Mouse (Mus musculus): Measurements from ENCODE around the gene Grap. TPM values are rescaled to one million over a fixed set of nuclear protein-coding genes. Genes with fewer than 3 reads are reported as not detected.
A peak's percentile ranks its signal among the peaks of the same experiment; 100 is the strongest.
"Not testable (repeated sequence)": the region's sequence is repeated elsewhere in the genome, so short reads cannot be mapped to it uniquely, and the experiment has no call there.

The Grap gene
- 10 to 100 TPM; 11.4 to 13.0 TPM for total RNA-seq (2021)

DNA sequence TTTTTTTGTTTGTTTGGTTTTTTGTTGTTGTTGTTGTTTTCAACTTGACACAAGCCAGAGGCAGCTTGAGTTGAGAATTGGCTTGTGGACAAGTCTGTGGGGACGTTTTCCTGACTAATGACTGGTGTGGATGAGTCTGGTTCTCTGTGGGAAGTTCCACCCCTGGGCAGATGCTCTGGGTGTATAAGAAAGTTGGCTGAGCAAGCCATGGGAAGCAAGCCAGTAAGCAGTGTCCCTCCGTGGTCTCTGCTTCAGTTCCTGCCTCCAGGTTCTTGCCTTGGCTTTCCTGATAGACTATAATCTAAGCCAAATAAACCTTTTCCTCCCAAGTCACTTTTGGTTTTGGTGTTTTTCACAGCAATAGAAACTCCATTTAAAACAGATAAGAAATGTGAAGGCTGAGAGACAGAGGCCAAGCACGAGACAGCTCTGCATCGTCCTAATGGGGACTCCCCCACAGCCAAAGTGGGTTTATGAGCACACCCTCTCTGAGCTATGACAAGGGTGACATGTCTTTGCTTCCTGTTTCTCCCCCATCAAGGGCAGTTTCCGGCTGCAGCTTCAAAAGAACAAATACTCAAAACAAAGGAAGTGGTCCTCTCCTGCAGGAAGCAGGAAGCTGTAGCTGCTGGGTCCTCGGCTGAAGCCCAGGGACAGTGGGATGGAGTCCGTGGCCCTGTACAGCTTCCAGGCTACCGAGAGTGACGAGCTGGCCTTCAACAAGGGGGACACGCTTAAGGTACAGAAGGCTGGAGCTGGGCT is at the start of gene Grap:
TSS of gene Grap (plus strand) at position 580 of the 762 bp plus-strand sequence.
- peak; percentile 33 for DNase-seq (ENCODE audit: low spot score)
- intact Hi-C loops (cut with DNase I) = no loop called here

DNA sequence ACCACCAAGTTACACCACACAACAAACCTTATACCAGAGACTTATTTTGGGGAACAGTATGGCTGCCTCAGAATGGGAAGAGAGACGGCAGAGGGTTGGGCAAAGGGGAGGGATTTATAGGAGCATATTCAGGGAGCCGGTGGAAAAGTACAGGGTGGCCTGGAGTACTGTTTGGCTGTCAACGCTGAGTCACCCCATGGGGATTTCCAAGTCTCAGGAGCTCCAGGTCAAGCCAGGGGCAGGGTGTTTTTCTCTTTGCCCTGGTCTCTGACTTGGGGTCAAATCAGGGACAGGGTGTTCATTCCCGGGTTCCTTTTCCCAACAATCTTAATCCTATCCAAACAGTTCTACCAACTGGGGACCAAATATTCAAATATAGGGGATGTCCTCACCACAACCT is 45.0 kb upstream of the Grap start:
- intact Hi-C loops (cut with DNase I) = no loop called here
- DNase-seq (ENCODE audit: low spot score) = no peak

DNA sequence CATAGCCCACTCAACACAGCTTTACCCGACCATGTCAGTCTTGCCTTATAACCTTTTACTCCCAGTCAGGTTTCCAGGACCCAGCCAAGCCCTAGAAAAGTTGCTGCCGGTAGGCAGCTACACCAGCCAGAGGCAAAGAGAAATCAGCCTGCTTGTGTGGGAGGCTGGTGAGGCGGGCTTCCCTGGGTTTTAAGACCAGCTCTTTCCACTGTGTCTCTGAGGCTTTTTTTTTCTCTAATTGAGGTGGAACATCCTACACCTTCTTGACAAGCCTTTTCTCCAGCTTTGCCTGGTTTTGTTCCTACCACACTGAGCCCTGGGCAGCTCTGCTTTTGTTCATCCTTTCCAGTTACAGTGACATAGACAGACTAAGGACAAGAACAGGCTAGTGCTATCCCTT is 41.9 kb upstream of the Grap start:
- DNase-seq (ENCODE audit: low spot score) = no peak
- intact Hi-C loops (cut with DNase I) = no loop called here

DNA sequence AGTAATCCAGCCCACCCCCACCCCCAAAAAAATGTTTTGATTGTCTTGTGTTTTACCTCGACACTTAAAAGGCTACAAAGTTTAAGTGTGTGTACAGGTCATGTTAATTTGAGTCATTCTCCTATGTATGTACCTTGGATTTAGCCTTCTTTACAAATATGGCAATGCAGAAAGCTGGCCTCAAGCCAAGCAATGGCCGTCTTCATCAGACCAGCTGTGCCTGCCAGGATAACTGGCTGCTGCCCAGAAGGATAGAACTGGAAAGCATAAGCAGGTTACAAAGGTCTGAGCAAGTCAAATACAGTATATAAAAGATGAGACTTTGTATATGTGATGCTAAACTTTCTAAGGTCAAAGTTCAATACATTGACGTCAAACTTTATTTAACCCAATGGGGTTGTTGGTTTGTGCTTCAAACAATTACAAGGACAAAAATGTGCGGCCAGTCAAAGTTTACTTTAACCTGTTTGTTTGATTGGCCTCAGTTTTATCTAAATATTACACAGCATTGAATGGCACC is 40.9 kb upstream of the Grap start:
- DNase-seq (ENCODE audit: low spot score) = no peak
- intact Hi-C loops (cut with DNase I) = no loop called here

DNA sequence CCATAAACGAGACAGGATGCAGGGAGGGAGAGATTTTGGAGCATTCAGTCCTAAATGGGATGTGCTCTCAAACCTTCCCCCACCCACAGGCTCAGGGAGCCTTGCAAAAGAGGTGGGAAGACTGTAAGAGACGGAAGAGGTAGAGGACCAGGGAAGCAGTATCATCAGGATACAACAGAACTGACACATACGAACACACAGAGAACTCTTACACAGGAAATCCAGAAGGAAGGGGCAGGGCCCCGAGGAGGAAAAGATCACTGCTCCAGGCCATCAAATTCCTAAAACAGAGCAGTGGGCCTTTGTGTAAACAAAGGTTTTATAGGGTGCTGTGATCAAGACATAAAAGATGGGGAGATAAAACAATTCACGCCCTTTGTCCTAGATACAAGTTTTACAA is 38.7 kb upstream of the Grap start:
- intact Hi-C loops (cut with DNase I) = no loop called here
- no peak for DNase-seq (ENCODE audit: low spot score)

DNA sequence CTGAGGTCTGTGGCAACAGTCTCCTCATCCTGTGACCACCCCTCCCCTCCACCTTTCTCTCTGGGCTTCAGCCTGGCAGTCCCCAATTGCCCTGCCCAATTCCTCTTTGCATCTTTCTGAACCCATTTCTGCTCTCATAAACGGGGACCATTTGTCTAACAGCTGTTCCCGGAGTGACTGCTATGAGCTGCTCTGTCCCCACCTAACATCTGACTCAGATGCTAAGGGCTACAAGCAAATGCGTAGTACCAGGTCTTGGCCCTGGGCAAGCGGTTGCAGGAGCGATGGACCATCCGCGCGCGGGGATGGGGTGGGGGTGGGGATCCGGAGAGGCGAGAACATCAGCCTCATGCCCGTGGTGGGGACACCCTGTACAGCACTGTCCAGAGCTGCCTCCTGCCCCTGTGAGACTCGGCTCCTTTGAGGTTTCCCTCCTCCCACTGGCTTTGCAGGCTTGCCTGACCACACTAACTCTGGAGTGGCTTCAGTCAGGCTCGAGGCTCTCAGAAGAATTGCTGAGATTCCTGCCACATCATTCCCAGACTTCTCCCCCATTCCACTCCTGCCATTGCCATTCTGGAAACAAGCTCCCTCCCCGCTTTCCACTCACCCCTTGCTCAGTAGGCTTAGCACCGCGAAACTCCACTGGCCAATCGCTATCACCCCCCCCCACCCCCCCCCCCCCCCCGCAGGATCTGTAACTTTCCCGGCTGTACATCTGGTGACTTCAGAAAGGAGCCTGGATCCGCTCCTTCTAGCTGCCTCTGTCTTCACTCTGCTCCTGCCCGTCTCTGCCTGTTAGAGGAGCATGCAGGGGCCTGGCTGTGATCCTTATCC is 37.2 kb upstream of the Grap start:
- no peak for DNase-seq (ENCODE audit: low spot score)

DNA sequence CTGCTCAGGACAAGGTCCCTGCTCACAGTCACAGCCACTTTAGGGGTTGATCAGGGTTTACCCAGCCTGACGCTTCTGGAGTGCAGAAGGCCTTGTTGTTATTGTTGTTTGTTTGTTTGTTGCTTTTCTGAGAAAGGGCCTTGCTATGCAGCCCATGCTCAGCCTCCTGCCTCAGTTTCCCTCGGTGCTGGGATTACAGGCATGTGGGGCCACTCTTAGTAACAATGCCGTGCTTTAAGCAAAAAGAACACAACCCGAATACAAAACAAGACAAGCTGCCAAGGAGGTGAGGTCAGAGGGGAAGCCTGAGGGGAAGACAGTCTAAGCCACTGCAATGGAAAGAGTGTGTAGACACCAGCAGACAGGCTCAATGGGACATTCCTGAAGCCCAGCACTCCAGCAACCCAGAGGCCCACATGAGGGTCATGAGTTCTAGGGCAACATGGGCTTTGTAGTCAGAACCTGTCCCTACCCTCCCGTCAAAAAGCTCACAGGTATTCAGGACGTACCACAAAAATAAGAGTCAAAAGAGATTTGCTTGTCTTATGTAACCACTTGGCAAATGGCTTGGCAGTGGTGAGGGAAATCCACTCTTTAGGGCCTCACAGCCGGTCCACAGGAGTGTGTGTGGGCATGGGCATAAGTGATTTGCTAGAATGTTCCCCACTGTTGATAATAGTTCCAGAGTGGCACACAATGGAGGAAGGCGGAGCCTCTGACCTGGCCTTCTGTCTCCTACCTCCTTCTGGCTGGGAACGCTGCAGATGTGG is 36.4 kb upstream of the Grap start:
- no peak for DNase-seq (ENCODE audit: low spot score)
- intact Hi-C loops (cut with DNase I) = loop anchor here (5.0 kb wide), 1 partner anchor 199 kb away; no protein-coding TSS in a partner anchor

More for the DNA sequence above, 37.2 kb upstream of the Grap start:
- intact Hi-C loops (cut with DNase I) = loop anchor here (5.0 kb wide), 1 partner anchor 199 kb away; no protein-coding TSS in a partner anchor

DNA sequence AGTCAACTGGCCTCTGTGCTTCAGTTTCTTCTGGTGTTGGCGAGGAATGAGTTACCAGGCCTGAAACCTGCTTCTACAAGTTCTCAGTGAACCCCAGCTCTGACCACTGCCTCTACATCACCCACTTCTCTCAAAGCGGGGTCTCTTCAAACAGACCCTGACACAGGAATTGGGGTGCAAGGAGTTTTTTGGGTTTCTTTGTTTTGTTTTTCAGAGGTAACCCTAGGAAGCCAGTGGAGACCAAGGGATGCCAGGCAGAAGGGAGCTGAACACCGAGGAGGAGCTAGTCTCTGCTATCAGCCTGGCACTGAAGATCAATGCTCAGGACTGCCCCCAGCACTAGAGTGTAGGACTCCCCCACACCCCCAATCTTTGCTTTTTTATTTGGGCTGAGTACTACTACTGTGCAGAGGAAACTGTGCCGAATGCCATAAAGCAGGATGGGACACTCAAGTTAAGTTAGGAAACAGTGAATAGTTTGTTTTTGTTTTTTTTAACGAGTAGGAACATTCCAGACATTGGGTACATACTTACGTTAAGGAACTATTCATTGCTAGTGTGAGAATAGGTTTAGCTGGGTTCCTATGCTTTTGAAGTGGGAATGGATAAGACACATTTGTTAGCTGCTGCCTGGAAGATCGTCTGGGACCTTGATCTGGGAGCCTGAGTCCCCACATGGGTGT is 35.6 kb upstream of the Grap start:
- DNase-seq (ENCODE audit: low spot score) = no peak
- intact Hi-C loops (cut with DNase I) = loop anchor here (5.0 kb wide), 1 partner anchor 200 kb away; no protein-coding TSS in a partner anchor

DNA sequence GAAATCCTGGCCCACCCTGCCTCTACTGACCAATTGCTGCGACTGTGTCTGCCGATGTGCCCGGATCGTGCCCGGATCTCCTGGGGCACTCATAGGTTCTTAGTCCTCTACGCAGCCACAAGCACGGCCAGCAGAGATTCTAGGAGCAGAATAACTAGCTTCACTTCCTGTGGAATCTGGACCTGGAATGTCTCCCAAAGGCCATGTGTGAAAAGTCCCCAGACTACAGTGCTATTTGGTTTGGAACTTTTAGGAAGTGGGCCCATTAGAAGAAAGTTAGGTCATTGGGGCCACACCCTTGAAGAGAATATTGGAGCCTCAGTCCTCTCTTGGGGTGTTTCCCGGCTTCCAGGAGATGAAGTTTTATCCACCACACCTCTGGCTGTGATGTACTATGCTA is 34.9 kb upstream of the Grap start:
- intact Hi-C loops (cut with DNase I) = loop anchor here (2.0 to 5.0 kb wide), 2 partner anchors 39 to 201 kb away; partner anchors contain the start of gene Epn2
- peak; percentile 52 for DNase-seq (ENCODE audit: low spot score)

DNA sequence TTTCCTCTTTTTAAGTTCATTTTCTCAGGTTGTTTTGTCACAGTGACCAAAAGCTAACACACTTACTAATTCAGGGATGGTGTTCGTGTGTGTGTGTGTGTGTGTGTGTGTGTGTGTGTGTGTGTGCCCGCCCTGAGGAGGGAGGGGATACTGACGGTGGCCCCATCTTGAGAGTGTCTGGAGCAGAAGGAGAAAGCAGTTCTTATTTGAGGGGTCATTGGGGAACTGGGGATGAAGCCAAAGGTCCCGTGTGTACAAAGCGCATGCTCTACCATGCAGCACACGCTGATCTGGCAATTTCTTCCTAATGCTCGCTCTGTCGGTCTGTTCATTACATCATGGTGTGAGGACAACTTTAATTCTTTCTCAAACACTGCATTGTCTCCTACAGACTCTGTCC is 34.5 kb upstream of the Grap start:
- no peak for DNase-seq (ENCODE audit: low spot score)
- intact Hi-C loops (cut with DNase I) = loop anchor here (2.0 to 5.0 kb wide), 2 partner anchors 40 to 201 kb away; partner anchors contain the start of gene Epn2

DNA sequence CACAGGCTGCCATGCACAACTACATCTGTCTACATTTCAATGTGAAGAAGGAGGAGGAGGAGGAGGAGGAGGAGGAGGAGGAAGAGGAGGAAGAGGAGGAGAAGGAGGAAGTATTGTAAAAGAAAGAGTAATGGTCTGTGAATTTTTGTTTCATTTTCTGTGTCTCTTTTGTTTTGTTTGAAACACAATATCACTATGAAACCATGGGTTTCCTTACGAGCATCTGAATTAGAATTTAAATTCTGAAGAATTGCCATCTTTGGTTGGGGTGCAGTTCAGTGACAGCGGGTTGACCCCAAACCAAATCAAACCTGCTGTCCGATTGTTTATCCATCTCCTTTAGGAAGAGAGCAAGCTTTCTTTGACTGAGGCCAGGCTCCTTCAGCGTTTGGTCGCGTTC is 33.7 kb upstream of the Grap start:
- DNase-seq (ENCODE audit: low spot score) = no peak
- intact Hi-C loops (cut with DNase I) = loop anchor here (2.0 to 5.0 kb wide), 2 partner anchors 41 to 202 kb away; partner anchors contain the start of gene Epn2

DNA sequence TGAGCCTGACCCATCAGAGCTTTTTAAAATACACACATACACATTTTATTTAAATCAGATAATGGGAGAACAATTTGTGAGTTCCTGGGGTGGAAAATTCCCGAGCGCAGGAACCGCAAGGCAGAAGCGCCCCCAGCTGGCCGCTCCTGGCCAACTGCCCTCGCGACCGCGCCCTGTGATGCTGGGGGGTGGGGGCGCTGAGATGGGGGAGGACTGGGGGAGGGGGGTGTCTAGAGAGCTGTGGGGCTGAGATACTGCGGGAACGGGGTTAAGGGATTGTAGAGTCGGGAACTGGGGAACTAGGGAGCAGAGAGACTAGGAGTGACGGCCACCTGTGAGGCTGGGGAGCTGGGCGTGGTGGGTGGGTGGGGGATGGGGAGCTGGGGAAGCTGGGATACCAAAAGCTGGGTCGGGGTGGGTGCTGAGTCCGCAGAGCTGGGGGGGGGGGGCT is 33.2 kb upstream of the Grap start:
- peak; percentile 63 for DNase-seq (ENCODE audit: low spot score)
- intact Hi-C loops (cut with DNase I) = loop anchor here (2.0 to 10.0 kb wide), 4 partner anchors 41 to 445 kb away; partner anchors contain the start of genes Epn2 and Usp22

DNA sequence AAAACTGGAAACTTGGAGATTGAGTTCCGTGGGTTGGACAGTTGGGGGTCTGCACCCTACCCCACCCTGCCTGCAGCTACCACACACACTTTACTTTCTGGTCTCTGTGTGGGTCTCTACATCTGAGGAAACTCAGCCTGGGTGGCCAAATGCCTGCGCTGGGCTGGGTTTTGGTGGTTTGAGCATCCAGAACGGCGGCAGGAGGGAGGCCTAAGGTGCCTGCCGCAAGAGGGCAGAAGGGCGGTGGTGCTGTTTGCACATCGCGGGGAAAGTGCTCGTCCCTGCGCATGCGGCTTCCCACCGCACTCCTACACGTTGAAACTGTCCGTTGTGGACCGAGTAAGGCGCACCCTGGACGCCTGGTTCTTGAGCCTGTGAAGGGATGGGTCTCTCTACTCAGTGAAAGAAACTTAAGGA is 32.8 kb upstream of the Grap start:
- peak; percentile 79 for DNase-seq (ENCODE audit: low spot score)

DNA sequence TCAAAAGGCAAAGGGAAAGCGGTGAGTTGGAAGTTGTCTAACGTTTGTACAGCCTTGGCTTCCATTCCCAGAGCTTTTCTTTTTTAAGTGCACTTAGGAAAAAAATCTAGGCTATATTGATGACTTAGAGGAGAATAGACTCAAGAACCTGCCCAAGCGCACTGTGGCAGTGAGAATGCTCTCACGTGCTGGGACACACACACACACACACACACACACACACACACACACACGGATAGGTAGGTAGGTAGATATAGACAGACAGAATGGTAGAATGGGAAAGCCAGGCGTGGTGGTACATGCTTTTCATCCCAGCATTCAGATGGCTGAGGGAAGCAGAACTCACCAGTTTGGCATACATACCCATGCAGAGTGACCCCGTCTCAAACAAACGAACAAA is 32.3 kb upstream of the Grap start:
- no peak for DNase-seq (ENCODE audit: low spot score)
- intact Hi-C loops (cut with DNase I) = loop anchor here (2.0 to 10.0 kb wide), 2 partner anchors 114 to 446 kb away; partner anchors contain the start of gene Usp22

More for the DNA sequence above, 32.8 kb upstream of the Grap start:
- intact Hi-C loops (cut with DNase I) = loop anchor here (2.0 to 10.0 kb wide), 2 partner anchors 113 to 445 kb away; partner anchors contain the start of gene Usp22

DNA sequence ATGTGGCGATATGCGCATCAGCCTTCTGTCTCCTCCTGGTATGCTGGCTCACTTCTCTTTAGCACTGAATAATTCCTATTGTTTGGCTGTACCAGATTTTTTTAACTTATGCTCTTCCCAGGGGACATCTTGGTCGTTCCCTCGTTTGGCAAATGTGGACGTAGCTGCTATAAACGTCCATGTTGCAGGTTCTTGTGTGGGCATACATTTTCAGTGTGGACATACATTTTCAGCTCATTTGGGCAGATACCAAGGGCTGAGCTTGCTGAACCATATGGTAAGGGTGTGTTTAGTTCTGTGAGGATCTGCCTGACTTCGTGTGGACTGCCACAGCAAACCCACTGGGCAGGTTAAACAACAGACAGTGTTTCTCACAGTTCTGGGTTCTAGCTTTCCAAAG is 27.9 kb upstream of the Grap start:
- intact Hi-C loops (cut with DNase I) = loop anchor here (10.0 kb wide), 1 partner anchor 450 kb away; the partner anchor contains the start of gene Usp22
- DNase-seq (ENCODE audit: low spot score) = no peak

DNA sequence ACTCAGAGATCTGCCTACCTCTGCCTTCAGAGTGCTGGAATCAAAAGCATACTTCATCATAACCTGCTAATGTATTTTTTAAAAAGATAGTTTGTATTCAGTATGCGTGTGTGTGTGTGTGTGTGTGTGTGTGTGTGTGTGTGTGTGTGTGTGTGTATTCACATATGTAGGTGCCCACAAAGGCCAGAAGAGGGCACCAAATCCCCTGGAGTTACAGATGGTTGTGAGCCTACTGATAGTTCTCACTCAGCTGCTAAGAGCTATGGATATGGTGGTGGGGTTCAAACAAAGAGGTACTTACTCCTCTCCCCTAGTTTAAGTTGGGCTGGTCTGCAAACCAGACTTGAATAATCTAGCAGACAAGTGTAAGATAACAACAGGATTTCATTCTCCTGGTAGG is 26.6 kb upstream of the Grap start:
- DNase-seq (ENCODE audit: low spot score) = no peak
- intact Hi-C loops (cut with DNase I) = loop anchor here (10.0 kb wide), 1 partner anchor 452 kb away; the partner anchor contains the start of gene Usp22

DNA sequence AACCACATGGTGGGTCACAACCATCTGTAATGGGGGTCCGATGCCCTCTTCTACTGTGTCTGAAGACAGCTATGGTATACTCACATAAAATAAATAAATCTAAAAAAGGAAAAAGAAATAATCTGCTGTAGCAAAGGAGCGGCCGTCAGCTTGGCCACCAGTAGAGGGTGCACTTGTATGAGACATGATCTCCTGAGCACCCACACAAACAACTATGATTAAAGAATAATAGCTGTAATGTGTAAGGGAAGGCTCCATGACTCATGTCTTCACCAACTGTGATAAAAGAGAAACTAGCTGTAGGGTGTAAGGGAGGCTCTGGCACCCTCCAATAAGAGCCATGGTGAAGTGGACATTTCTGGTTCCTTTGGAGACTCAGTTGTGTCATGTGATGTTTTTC is 23.4 kb upstream of the Grap start:
- intact Hi-C loops (cut with DNase I) = loop anchor here (2.0 to 10.0 kb wide), 2 partner anchors 85 to 455 kb away; partner anchors contain the start of gene Usp22
- DNase-seq (ENCODE audit: low spot score) = no peak

DNA sequence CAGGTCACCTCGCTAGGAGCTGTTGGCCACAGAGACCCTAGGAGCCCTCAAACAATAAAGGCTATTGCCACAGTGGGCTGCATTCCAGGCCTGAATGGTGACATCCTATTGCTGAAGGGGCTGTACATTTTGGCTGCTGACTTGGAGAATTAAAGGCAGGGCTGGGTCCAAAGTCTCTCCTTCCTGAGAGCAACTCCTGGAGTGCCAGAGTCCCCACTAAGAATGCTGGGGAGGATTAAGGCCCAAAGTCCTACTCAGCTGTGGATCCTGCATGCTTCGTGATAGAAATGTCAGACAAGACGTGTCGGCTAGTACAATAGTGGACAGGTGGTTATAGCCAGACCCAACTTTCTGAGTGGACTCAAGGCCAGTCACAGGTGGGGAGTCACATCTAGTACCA is 16.8 kb upstream of the Grap start:
- intact Hi-C loops (cut with DNase I); DNase-seq (ENCODE audit: low spot score): not testable (repeated sequence)

DNA sequence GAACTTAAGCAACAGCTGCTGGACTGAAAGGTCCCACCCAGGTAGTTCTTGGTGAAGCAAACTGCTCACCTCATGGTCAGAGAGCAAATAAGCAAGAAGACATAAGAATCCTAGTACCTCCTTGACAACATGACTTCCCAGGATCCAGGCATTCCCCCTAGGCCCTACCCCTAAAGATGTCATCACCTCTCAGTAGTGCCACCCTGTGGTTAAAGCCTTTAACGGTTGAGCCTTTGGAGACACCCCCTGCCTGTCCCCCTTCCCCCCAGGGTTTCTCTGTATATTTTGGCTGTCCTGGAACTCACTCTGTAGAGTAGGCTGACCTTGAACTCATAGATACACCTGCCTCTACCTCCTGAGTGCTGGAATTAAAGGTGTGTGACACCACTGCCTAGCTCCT is 15.7 kb upstream of the Grap start:
- no peak for DNase-seq (ENCODE audit: low spot score)
- intact Hi-C loops (cut with DNase I) = no loop called here

All from heart, postnatal 25 days (tissue).